In genomic region chr5:33935700-33936111, GRCm38 (mm10) we compare ENCODE assay signal across 8 mouse cellular contexts. TPM values are rescaled to one million over a fixed set of nuclear protein-coding genes. Genes with fewer than 3 reads are reported as not detected.
A peak's percentile ranks its signal among the peaks of the same experiment; 100 is the strongest.
DNase-seq lines count a peak whose midpoint lies in the region; ATAC-seq and TF ChIP-seq lines count a peak whose summit lies in the region.

No protein-coding gene starts in this region.

- H3K27me3 ChIP-seq in heart, adult 2 months (ENCODE audit: control insufficient read depth, insufficient read depth, low read length): no peaks in the 10 kb centered on the region
- H3K27me3 ChIP-seq in E14TG2a.4 (ENCODE audit: insufficient read depth, low read length) (no peaks in the 10 kb centered on the region), myocyte (ENCODE audit: control insufficient read depth, insufficient read depth, insufficient read length) (no peaks in the 10 kb centered on the region)
- no peaks in the 10 kb centered on the region for H3K27me3 ChIP-seq in embryonic facial prominence, embryonic 15.5 days

- peak overlapping the region; percentile 68 for H3ac ChIP-seq in myocyte (ENCODE audit: control insufficient read depth, insufficient read length)

- intact Hi-C loops in heart, adult 2 months (cut with DNase I): loop anchor here (5.0 kb wide), 4 partner anchors 118 to 303 kb away; partner anchors contain the start of genes Letm1, Tacc3 and Tmem129
- intact Hi-C loops in heart, postnatal 10 days (cut with DNase I): loop anchor here (2.0 to 10.0 kb wide), 2 partner anchors 115 to 281 kb away; partner anchors contain the start of genes Nsd2, Slbp, Tacc3 and Tmem129

- peak; percentile 1; the same call in 1 of the 2 replicates for TF ChIP-seq CTCF in heart, adult 2 months (IDR thresholded peaks at IDR 0.05)
- no peak for TF ChIP-seq CTCF in E14TG2a.4 (conservative IDR thresholded peaks at IDR 0.05; ENCODE audit: low read length)

- H3K4me1 ChIP-seq in heart, adult 2 months (ENCODE audit: control insufficient read depth, insufficient read depth, low read length): peaks cover 8% of the 10 kb centered on the region
- peaks cover 42% of the 10 kb centered on the region for H3K4me1 ChIP-seq in E14TG2a.4 (replicated peaks; ENCODE audit: low read depth, low read length)
- H3K4me1 ChIP-seq in embryonic facial prominence, embryonic 15.5 days: peaks cover 22% of the 10 kb centered on the region

- TF ChIP-seq EP300 in heart, adult 2 months (IDR thresholded peaks at IDR 0.05; ENCODE audit: insufficient read depth, low read depth, low read length): no peak

- H3K79me2 ChIP-seq in heart, adult 2 months (replicated peaks; ENCODE audit: control insufficient read depth, insufficient read depth, low read length): peaks cover 6% of the 10 kb centered on the region
- H3K79me2 ChIP-seq in myocyte (ENCODE audit: control insufficient read depth, insufficient read depth): peaks cover 48% of the 10 kb centered on the region

- peak overlapping the region; percentile 51 for H3K4me2 ChIP-seq in embryonic facial prominence, embryonic 15.5 days (replicated peaks)
- H3K4me2 ChIP-seq in myocyte (ENCODE audit: low read depth): peak overlapping the region; percentile 75

- DNase-seq in heart, adult 2 months: no peak
- no peak for DNase-seq in heart, postnatal 10 days
- DNase-seq in kidney, postnatal 36 days: peak; percentile 30 to 71
- DNase-seq in left cerebral cortex, adult 8-10 months (ENCODE audit: low spot score in 2 of 2): no peak
- no peak for DNase-seq in cerebellum, adult 11 months

- H3K4me3 ChIP-seq in heart, adult 2 months: peak overlapping the region; percentile 97
- H3K4me3 ChIP-seq in E14TG2a.4 (replicated peaks; ENCODE audit: low read length) (peak overlapping the region; percentile 96), myocyte (peak overlapping the region; percentile 53)
- H3K4me3 ChIP-seq in embryonic facial prominence, embryonic 15.5 days (replicated peaks): peak overlapping the region; percentile 95

- peak; percentile 71 for ATAC-seq in embryonic facial prominence, embryonic 15.5 days (ENCODE audit: insufficient number of reproducible peaks, low FRiP score, low TSS enrichment, low read depth)

- H3K9me3 ChIP-seq in E14TG2a.4 (ENCODE audit: low read length): no peaks in the 10 kb centered on the region
- no peaks in the 10 kb centered on the region for H3K9me3 ChIP-seq in embryonic facial prominence, embryonic 15.5 days (replicated peaks)

- peak overlapping the region; percentile 88 for H3K27ac ChIP-seq in heart, adult 2 months
- H3K27ac ChIP-seq in embryonic facial prominence, embryonic 15.5 days (replicated peaks): peak overlapping the region; percentile 94

- 2% methylated on average over 39 of the region's 39 CpGs for WGBS in heart, adult 2 months
- WGBS in embryonic facial prominence, embryonic 15.5 days: under 1% methylated on average over 39 of the region's 39 CpGs

- no peak for TF ChIP-seq POLR2A in heart, adult 2 months (IDR thresholded peaks at IDR 0.05; ENCODE audit: insufficient read depth, low read depth, low read length)
- TF ChIP-seq POLR2A in myocyte (IDR thresholded peaks at IDR 0.05; ENCODE audit: insufficient read length, low read depth): no peak

- H3K9ac ChIP-seq in heart, adult 2 months (ENCODE audit: low read depth, low read length): peak overlapping the region; percentile 96
- peak overlapping the region; percentile 93 for H3K9ac ChIP-seq in embryonic facial prominence, embryonic 15.5 days

- peaks cover 5% of the 10 kb centered on the region for H3K36me3 ChIP-seq in heart, adult 2 months (ENCODE audit: control insufficient read depth, insufficient read depth, low read length)
- peaks cover 41% of the 10 kb centered on the region for H3K36me3 ChIP-seq in E14TG2a.4 (ENCODE audit: insufficient read depth, low read length)
- H3K36me3 ChIP-seq in embryonic facial prominence, embryonic 15.5 days: 0 out of 2 replicates have a peak, but pooled peaks cover 4% of the 10 kb centered on the region
- H3K36me3 ChIP-seq in myocyte (ENCODE audit: control insufficient read depth, insufficient read depth): no peaks in the 10 kb centered on the region

TF ChIP-seq in myocyte, 11 proteins besides CTCF, POLR2A, EP300 and RAD21:
- TF ChIP-seq MYOD1 (IDR thresholded peaks at IDR 0.05; ENCODE audit: control insufficient read depth in 1 of 3, insufficient read length in 2 of 3, low read depth in 2 of 3): peak in 1 of 3 experiments; percentile 1
- no peak for TF ChIP-seq REST (IDR thresholded peaks at IDR 0.05; ENCODE audit: insufficient read depth, insufficient read length)
- no peak for TF ChIP-seq SRF (IDR thresholded peaks at IDR 0.05; ENCODE audit: control insufficient read depth, insufficient read length, low read depth)
- no peak for TF ChIP-seq MAX (IDR thresholded peaks at IDR 0.05; ENCODE audit: low read depth)

RNA-seq across cellular contexts. Expression of gene Nelfa, which starts 0.5 kb away (rescaled TPM):
- 10 to 100 TPM; 10.3 to 10.4 TPM for total RNA-seq in heart, adult 2 months (2021)
- polyA plus RNA-seq in heart, adult 2 months (2012; rRNA removed): 15.8 and 18.4 TPM in 2 replicates
- 10 to 100 TPM; 12.6 to 15.3 TPM for total RNA-seq in heart, postnatal 10 days (2021)
- polyA plus RNA-seq in embryonic facial prominence, embryonic 15.5 days (2015; fragmentation: Nextera tagmentation; extraction: Ambion mirVana): 49.5 and 54.9 TPM in 2 replicates
- polyA plus RNA-seq in myocyte (2012; fragmentation: generic; extraction: Trizol): 17.1 TPM
- total RNA-seq in left cerebral cortex, adult 8-10 months (2022): 10 to 100 TPM; 18.5 to 19.9 (median 18.9) TPM

RNA-seq across cellular contexts. Expression of gene Gm1673, which starts 47.5 kb away (rescaled TPM):
- total RNA-seq in heart, adult 2 months (2021): 1 to 10 TPM; 2.2 to 2.6 TPM
- polyA plus RNA-seq in heart, adult 2 months (2012; rRNA removed): 3.7 and 7.6 TPM in 2 replicates
- total RNA-seq in heart, postnatal 10 days (2021): 1 to 10 TPM; 7.0 to 7.5 TPM
- 99.9 and 103 TPM in 2 replicates for polyA plus RNA-seq in embryonic facial prominence, embryonic 15.5 days (2015; fragmentation: Nextera tagmentation; extraction: Ambion mirVana)
- 1.9 TPM for polyA plus RNA-seq in myocyte (2012; fragmentation: generic; extraction: Trizol)
- 10 to 100 TPM; 78.3 to 86.0 (median 79.2) TPM for total RNA-seq in left cerebral cortex, adult 8-10 months (2022)

Comparison
In these comparisons a context has a peak if more than half of its experiments do, and no peak if none do; other contexts are left out.
1. DNase-seq: peak in kidney, postnatal 36 days (2 of 2); none in heart, adult 2 months (0 of 2), heart, postnatal 10 days (0 of 2), left cerebral cortex, adult 8-10 months (0 of 2) and cerebellum, adult 11 months (single experiment).
2. RNA of gene Gm1673, which starts 47.5 kb away (total RNA-seq): 78.3 to 86.0 TPM in left cerebral cortex, adult 8-10 months; 7.0 to 7.5 TPM in heart, postnatal 10 days and 2.2 to 2.6 TPM in heart, adult 2 months; every median in the first group is over 4 times any median in the second.
3. Peak in every context shown above with its lines, with median percentiles within 50 percentile points of each other: H3K4me3 ChIP-seq.